Mouse (Mus musculus) heart, embryonic 14.5 days (tissue): ENCODE data around the gene Gm20422. TPM values are rescaled to one million over a fixed set of nuclear protein-coding genes. Genes with fewer than 3 reads are reported as not detected.

Experiments
- ATAC-seq: fragments of 200-750 bp; cut with Nextera tagmentation; 2 replicates; pipeline ENCODE4 v1.8.0; 2017; ENCODE audit warnings: low read depth, moderate TSS enrichment; ENCODE audit not compliant: insufficient number of reproducible peaks, insufficient read depth, low FRiP score
- H3K27ac ChIP-seq, 2 experiments: fragments of 200-500 bp in 1 of 2; fragments of 300-500 bp in 1 of 2; sonication (generic) in 1 of 2; replicated peaks in 1 of 2; 2 replicates each; pipeline ENCODE4 v1.5.1; 2012 to 2014; ENCODE audit warnings: low read depth in 2 of 2, low read length in 2 of 2, control low read depth in 1 of 2, mild to moderate bottlenecking in 1 of 2, mixed read lengths in 1 of 2; ENCODE audit not compliant: control insufficient read depth in 1 of 2, insufficient read depth in 1 of 2
- H3K27me3 ChIP-seq: fragments of 300-500 bp; sonication (generic); 2 replicates; pipeline ENCODE4 v1.6.1; 2014; ENCODE audit warnings: mild to moderate bottlenecking, low read length, control low read depth; ENCODE audit not compliant: control insufficient read depth, insufficient read depth
- H3K36me3 ChIP-seq: fragments of 300-500 bp; sonication (generic); 2 replicates; pipeline ENCODE4 v1.6.1; 2014; ENCODE audit warnings: mild to moderate bottlenecking, control low read depth, low read length, mixed read lengths; ENCODE audit not compliant: control insufficient read depth, insufficient read depth
- H3K4me1 ChIP-seq, 2 experiments: fragments of 200-500 bp in 1 of 2; fragments of 300-500 bp in 1 of 2; sonication (generic) in 1 of 2; 2 replicates each; pipeline ENCODE4 v1.6.1; 2012 to 2014; ENCODE audit warnings: low read length in 2 of 2, control low read depth in 1 of 2, mixed read lengths in 1 of 2; ENCODE audit not compliant: control insufficient read depth in 2 of 2, insufficient read depth in 2 of 2
- H3K4me2 ChIP-seq: fragments of 300-500 bp; sonication (generic); 2 replicates; pipeline ENCODE4 v1.6.1; 2014; ENCODE audit warnings: mild to moderate bottlenecking, low read length
- H3K4me3 ChIP-seq, 2 experiments: fragments of 200-500 bp in 1 of 2; fragments of 300-500 bp in 1 of 2; sonication (generic) in 1 of 2; 2 replicates each; pipeline ENCODE4 v1.5.1; 2012 to 2014; ENCODE audit warnings: low read length in 2 of 2, mild to moderate bottlenecking in 2 of 2, control low read depth in 1 of 2, low read depth in 1 of 2, moderate library complexity in 1 of 2; ENCODE audit not compliant: control insufficient read depth in 1 of 2, insufficient read depth in 1 of 2
- H3K9ac ChIP-seq: fragments of 300-500 bp; sonication (generic); 2 replicates; pipeline ENCODE4 v1.6.1; 2014; ENCODE audit warnings: mild to moderate bottlenecking, low read length
- H3K9me3 ChIP-seq: fragments of 300-500 bp; sonication (generic); 2 replicates; pipeline ENCODE4 v1.6.1; 2016; ENCODE audit warnings: low read length, control low read depth; ENCODE audit not compliant: control insufficient read depth
- WGBS: fragments of 180-500 bp; shearing (Covaris S2); extraction: QIAGEN DNeasy Blood & Tissue Kit; methylation state at CpG from one replicate; pipeline ENCODE4 v1.1.7; 2014; 5-methylcytosine and 5-hydroxymethylcytosine counted together
- polyA plus RNA-seq: library from polyadenylated mRNA; unstranded; fragments of >200 nt; fragmentation: Nextera tagmentation; extraction: Ambion mirVana; gene quantifications from 2 replicates; pipeline ENCODE4 v1.2.1, GENCODE M21; 2014

Gm20422 gene
- polyA plus RNA-seq, 1 experiment from 2014 or later, result not detected

- Histone ChIP-seq H3K36me3 (peaks cover 66% of the 10 kb centered on the region), H3K9ac (peak overlapping the region; percentile 68), H3K27ac (no peak overlapping the region), H3K4me3 (peak overlapping the region; percentile 59), H3K9me3 (no peaks in the 10 kb centered on the region), H3K4me1 (peaks cover 5% of the 10 kb centered on the region in 2 experiments; a peak in 3 of 4 replicates), H3K4me2 (peak overlapping the region; percentile 78), H3K27me3 (no peaks in the 10 kb centered on the region)
- WGBS, result 4% methylated on average over 23 of the region's 23 CpGs
- no peak for ATAC-seq
These were observed 34.2 kb upstream of the Gm20422 start for GRCm38 (mm10) chr8:69808864-69809403.

- H3K27ac ChIP-seq, result no peak within 1 kb of the TSS
- H3K4me3 ChIP-seq, result peak within 1 kb of the TSS; percentile 59
- WGBS, result 6% methylated on average over 28 of the region's 28 CpGs
- H3K9ac ChIP-seq, result peak within 1 kb of the TSS; percentile 68
- H3K4me1 ChIP-seq, result peaks cover 5% of the 10 kb centered on the region in 2 experiments; a peak in 3 of 4 replicates
- H3K4me2 ChIP-seq, result peak within 1 kb of the TSS; percentile 78
- no peaks in the 10 kb centered on the region for H3K27me3 ChIP-seq
- H3K36me3 ChIP-seq, result peaks cover 67% of the 10 kb centered on the region
- ATAC-seq, result peak; percentile 62
- no peaks in the 10 kb centered on the region for H3K9me3 ChIP-seq
These were observed 33.6 kb upstream of the Gm20422 start, which contains the start of gene Gmip for GRCm38 (mm10) chr8:69808094-69808863. Gene Gmip (plus strand): TSS chr8:69808679.

- Histone ChIP-seq H3K4me1 (peaks cover 5% of the 10 kb centered on the region in 2 experiments; a peak in 3 of 4 replicates), H3K4me3 (no peak overlapping the region), H3K4me2 (no peak overlapping the region), H3K9ac (no peak overlapping the region), H3K27me3 (no peaks in the 10 kb centered on the region), H3K36me3 (peaks cover 71% of the 10 kb centered on the region), H3K9me3 (no peaks in the 10 kb centered on the region), H3K27ac (no peak overlapping the region)
- ATAC-seq, result no peak
- 95% methylated on average over 5 of the region's 5 CpGs for WGBS
These were observed 32.5 kb upstream of the Gm20422 start for GRCm38 (mm10) chr8:69807236-69807635.

- Histone ChIP-seq H3K27ac (no peak overlapping the region), H3K27me3 (no peaks in the 10 kb centered on the region), H3K4me1 (peaks cover 5% of the 10 kb centered on the region in 2 experiments; a peak in 3 of 4 replicates), H3K9me3 (no peaks in the 10 kb centered on the region), H3K4me2 (no peak overlapping the region), H3K36me3 (peaks cover 78% of the 10 kb centered on the region), H3K9ac (no peak overlapping the region), H3K4me3 (no peak overlapping the region)
- no peak for ATAC-seq
- 90% methylated on average over 9 of the region's 9 CpGs for WGBS
These were observed 30.8 kb upstream of the Gm20422 start for GRCm38 (mm10) chr8:69805491-69805890.

GRCm38 (mm10) chr8:69805086-69805485 is 30.4 kb upstream of the Gm20422 start:
- ATAC-seq, result no peak
- Histone ChIP-seq H3K27me3 (no peaks in the 10 kb centered on the region), H3K4me3 (no peak overlapping the region), H3K27ac (no peak overlapping the region), H3K4me2 (no peak overlapping the region), H3K9me3 (no peaks in the 10 kb centered on the region), H3K9ac (no peak overlapping the region), H3K36me3 (peaks cover 79% of the 10 kb centered on the region), H3K4me1 (peaks cover 5% of the 10 kb centered on the region in 2 experiments; a peak in 3 of 4 replicates)
- WGBS, result 90% methylated on average over 10 of the region's 10 CpGs

- no peaks in the 10 kb centered on the region for H3K9me3 ChIP-seq
- no peaks in the 10 kb centered on the region for H3K27me3 ChIP-seq
- H3K36me3 ChIP-seq, result peaks cover 85% of the 10 kb centered on the region
- H3K4me3 ChIP-seq, result no peak overlapping the region
- no peak overlapping the region for H3K27ac ChIP-seq
- ATAC-seq, result no peak
- H3K9ac ChIP-seq, result no peak overlapping the region
- peaks cover 5% of the 10 kb centered on the region in 2 experiments; a peak in 3 of 4 replicates for H3K4me1 ChIP-seq
- WGBS, result 94% methylated on average over 6 of the region's 6 CpGs
- no peak overlapping the region for H3K4me2 ChIP-seq
These were observed 29.9 kb upstream of the Gm20422 start for GRCm38 (mm10) chr8:69804537-69804936.

GRCm38 (mm10) chr8:69803366-69803765 is 28.7 kb upstream of the Gm20422 start:
- no peak overlapping the region for H3K4me3 ChIP-seq
- peaks cover 97% of the 10 kb centered on the region for H3K36me3 ChIP-seq
- H3K9me3 ChIP-seq, result no peaks in the 10 kb centered on the region
- 92% methylated on average over 7 of the region's 7 CpGs for WGBS
- H3K27ac ChIP-seq, result no peak overlapping the region
- H3K9ac ChIP-seq, result no peak overlapping the region
- ATAC-seq, result no peak
- H3K4me2 ChIP-seq, result no peak overlapping the region
- H3K27me3 ChIP-seq, result no peaks in the 10 kb centered on the region
- no peaks in the 10 kb centered on the region for H3K4me1 ChIP-seq
